Mouse (Mus musculus) lung, adult 2 months (tissue): ENCODE measurements at regions not wholly inside any gene's neighbourhood (a gene's known extent, or its start where the extent isn't known, plus 50 kb on each side); places are given as distances from the start of the nearest gene placed in this dataset.

Experiments
- DNase-seq: peaks from one replicate; pipeline ENCODE4 v3.0.0; 2022
- H3K4me1 ChIP-seq: fragments of 200-500 bp; 2 replicates; pipeline ENCODE4 v1.6.1; 2011; ENCODE audit warnings: low read length; ENCODE audit not compliant: control insufficient read depth, insufficient read depth
- H3K4me3 ChIP-seq: fragments of 200-500 bp; replicated peaks from 2 replicates; pipeline ENCODE3; 2011; ENCODE audit warnings: low read depth, mild to moderate bottlenecking, control low read depth, low read length; ENCODE audit errors: extremely low read depth
- CTCF ChIP-seq: fragments of 200-500 bp; IDR thresholded peaks from 2 replicates; pipeline ENCODE4 v1.5.1; 2011; ENCODE audit warnings: mild to moderate bottlenecking, low read length, control low read depth; ENCODE audit not compliant: insufficient read depth
- POLR2A ChIP-seq: fragments of 200-500 bp; IDR thresholded peaks from 2 replicates; pipeline ENCODE4 v1.6.1; 2011; ENCODE audit warnings: low read depth, mild to moderate bottlenecking, control low read depth, low read length, borderline replicate concordance; ENCODE audit errors: extremely low read depth
- WGBS: fragments of 180-500 bp; shearing (Covaris S2); methylation state at CpG from one replicate; pipeline ENCODE4 v1.1.7; 2018; 5-methylcytosine and 5-hydroxymethylcytosine counted together

GRCm38 (mm10) chr14:62159690-62160089 lies 132.7 kb upstream of the Rnaseh2b start:
- WGBS: 76% methylated on average over 2 of the region's 2 CpGs
- no peak overlapping the region for H3K4me3 ChIP-seq

GRCm38 (mm10) chr14:62163120-62163796 lies 129.1 kb upstream of the Rnaseh2b start:
- peak; percentile 14 for DNase-seq
- WGBS: 48% methylated on average over 12 of the region's 12 CpGs
- TF ChIP-seq CTCF: no peak
- Histone ChIP-seq H3K4me1 (no peaks in the 10 kb centered on the region), H3K4me3 (no peak overlapping the region)

More at GRCm38 (mm10) chr14:62159690-62160089, 132.7 kb upstream of the Rnaseh2b start:
- DNase-seq: no peak
- no peaks in the 10 kb centered on the region for H3K4me1 ChIP-seq
- TF ChIP-seq POLR2A (no peak), CTCF (no peak)

- Histone ChIP-seq H3K4me1 (no peaks in the 10 kb centered on the region), H3K4me3 (no peak overlapping the region)
- TF ChIP-seq POLR2A: no peak
- TF ChIP-seq CTCF: no peak
- whole genome bisulfite sequencing: 53% methylated on average over 4 of the region's 4 CpGs
- no peak for DNase-seq
Observed at GRCm38 (mm10) chr14:62164918-62165317, 127.5 kb upstream of the Rnaseh2b start.

- TF ChIP-seq POLR2A: no peak
- TF ChIP-seq CTCF: no peak
- DNase-seq: no peak
- WGBS: 77% methylated on average over 1 of the region's 1 CpGs
- Histone ChIP-seq H3K4me3 (no peak overlapping the region), H3K4me1 (no peaks in the 10 kb centered on the region)
Observed at GRCm38 (mm10) chr14:62166006-62166405, 126.4 kb upstream of the Rnaseh2b start.

- no peaks in the 10 kb centered on the region for H3K4me1 ChIP-seq
- TF ChIP-seq CTCF: no peak
- TF ChIP-seq POLR2A: no peak
- H3K4me3 ChIP-seq: no peak overlapping the region
- 57% methylated on average over 5 of the region's 5 CpGs for WGBS
- DNase-seq: no peak
Observed at GRCm38 (mm10) chr14:62166596-62166995, 125.8 kb upstream of the Rnaseh2b start.

- TF ChIP-seq CTCF: no peak
- TF ChIP-seq POLR2A: no peak
- no peaks in the 10 kb centered on the region for H3K4me1 ChIP-seq
- H3K4me3 ChIP-seq: no peak overlapping the region
- WGBS: 51% methylated on average over 6 of the region's 6 CpGs
- no peak for DNase-seq
Observed at GRCm38 (mm10) chr14:62167090-62167489, 125.3 kb upstream of the Rnaseh2b start.

- no peak for DNase-seq
- no peak overlapping the region for H3K4me3 ChIP-seq
- H3K4me1 ChIP-seq: no peaks in the 10 kb centered on the region
- TF ChIP-seq POLR2A: no peak
- no peak for TF ChIP-seq CTCF
- 60% methylated on average over 6 of the region's 6 CpGs for WGBS
Observed at GRCm38 (mm10) chr14:62168711-62169110, 123.7 kb upstream of the Rnaseh2b start.

GRCm38 (mm10) chr14:62170385-62170784 lies 122.0 kb upstream of the Rnaseh2b start:
- peaks cover 6% of the 10 kb centered on the region for H3K4me1 ChIP-seq
- no peak for TF ChIP-seq POLR2A
- no peak for TF ChIP-seq CTCF
- 54% methylated on average over 5 of the region's 5 CpGs for WGBS
- no peak for DNase-seq
- H3K4me3 ChIP-seq: no peak overlapping the region

- no peak for DNase-seq
- Histone ChIP-seq H3K4me1 (peaks cover 6% of the 10 kb centered on the region), H3K4me3 (no peak overlapping the region)
- TF ChIP-seq CTCF (no peak), POLR2A (no peak)
- 83% methylated on average over 15 of the region's 15 CpGs for WGBS
Observed at GRCm38 (mm10) chr14:62171256-62172047, 120.9 kb upstream of the Rnaseh2b start.

- no peak for DNase-seq
- H3K4me1 ChIP-seq: peaks cover 6% of the 10 kb centered on the region
- TF ChIP-seq POLR2A (no peak), CTCF (no peak)
- no peak overlapping the region for H3K4me3 ChIP-seq
- WGBS: 45% methylated on average over 16 of the region's 16 CpGs
Observed at GRCm38 (mm10) chr14:62173835-62174530, 118.4 kb upstream of the Rnaseh2b start.
